Mouse (Mus musculus): ENCODE measurements around the gene Olfr155. TPM values are rescaled to one million over a fixed set of nuclear protein-coding genes. Genes with fewer than 3 reads are reported as not detected.

Olfr155 gene
- total RNA-seq, 2 experiments from 2014 or later, result not detected

- DNase-seq (ENCODE audit: low spot score in 2 of 2), result no peak
- intact Hi-C loops (cut with DNase I), result no loop called here
These were observed 26.9 kb downstream of the Olfr155 start for GRCm38 (mm10) chr4:43878121-43878776.

- intact Hi-C loops (cut with DNase I), result no loop called here
- no peak for DNase-seq (ENCODE audit: low spot score in 2 of 2)
These were observed 28.2 kb downstream of the Olfr155 start for GRCm38 (mm10) chr4:43879566-43879965.

- DNase-seq (ENCODE audit: low spot score in 2 of 2), result no peak
- intact Hi-C loops (cut with DNase I), result no loop called here
These were observed 32.8 kb downstream of the Olfr155 start for GRCm38 (mm10) chr4:43884196-43884595.

- intact Hi-C loops (cut with DNase I), result no loop called here
- no peak for DNase-seq (ENCODE audit: low spot score in 2 of 2)
These were observed 39.9 kb downstream of the Olfr155 start for GRCm38 (mm10) chr4:43891247-43891646.

- intact Hi-C loops (cut with DNase I), result no loop called here
These were observed 45.8 kb downstream of the Olfr155 start for GRCm38 (mm10) chr4:43897209-43897608.

GRCm38 (mm10) chr4:43899197-43899596 lies 47.8 kb downstream of the Olfr155 start:
- DNase-seq (ENCODE audit: low spot score in 2 of 2), result no peak
- intact Hi-C loops (cut with DNase I), result no loop called here

More at GRCm38 (mm10) chr4:43897209-43897608, 45.8 kb downstream of the Olfr155 start:
- no peak for DNase-seq (ENCODE audit: low spot score in 2 of 2)

- DNase-seq (ENCODE audit: low spot score in 2 of 2), result no peak
- intact Hi-C loops (cut with DNase I), result no loop called here
These were observed 52.3 kb downstream of the Olfr155 start for GRCm38 (mm10) chr4:43903690-43904089.

- intact Hi-C loops (cut with DNase I), result loop anchor here (2.0 kb wide), 1 partner anchor 76 kb away; the partner anchor contains the start of gene Ccin
- peak; percentile 62 to 68 for DNase-seq (ENCODE audit: low spot score in 2 of 2)
These were observed 55.1 kb downstream of the Olfr155 start for GRCm38 (mm10) chr4:43906443-43906842.

Other genes starting within 250 kb of the Olfr155 start
- 10 to 100 TPM; 38.5 to 43.3 TPM for gene Npr2, start 219.6 kb upstream of the Olfr155 start, total RNA-seq (2021)
- gene Spag8, start 198.0 kb upstream of the Olfr155 start, total RNA-seq (2021), result under 1 TPM; 0.68 to 0.75 TPM
- gene Hint2, start 195.1 kb upstream of the Olfr155 start, total RNA-seq (2021), result 10 to 100 TPM; 32.7 to 36.7 TPM
- 10 to 100 TPM; 66.6 to 75.5 TPM for gene Tmem8b, start 182.6 kb upstream of the Olfr155 start, total RNA-seq (2021)
- 1 to 10 TPM; 1.3 to 1.8 TPM for gene Fam221b, start 182.4 kb upstream of the Olfr155 start, total RNA-seq (2021)
- gene Olfr70, start 150.8 kb upstream of the Olfr155 start, total RNA-seq (2021), result not detected
- gene Olfr71, start 141.3 kb upstream of the Olfr155 start, total RNA-seq (2021), result not detected
- under 1 TPM; 0.64 to 0.68 TPM for gene Hrct1, start 124.4 kb upstream of the Olfr155 start, total RNA-seq (2021)
- under 1 TPM; 0.48 to 0.53 TPM for gene Spaar, start 121.5 kb upstream of the Olfr155 start, total RNA-seq (2021)
- not detected for gene Olfr159, start 80.6 kb upstream of the Olfr155 start, total RNA-seq (2021)
- gene Olfr156, start 27.7 kb upstream of the Olfr155 start, total RNA-seq (2021), result not detected
- not detected for gene Olfr157, start 11.4 kb upstream of the Olfr155 start, total RNA-seq (2021)
- 1 to 10 TPM; 5.6 to 7.3 TPM for gene Reck, start 24.0 kb downstream of the Olfr155 start, total RNA-seq (2021)
- 1 to 10 TPM; 1.7 to 2.0 TPM for gene Glipr2, start 105.8 kb downstream of the Olfr155 start, total RNA-seq (2021)
- not detected for gene Ccin, start 131.9 kb downstream of the Olfr155 start, total RNA-seq (2021)
- 100 to 1,000 TPM; 300 to 308 TPM for gene Clta, start 152.9 kb downstream of the Olfr155 start, total RNA-seq (2021)
- gene Gne, start 232.6 kb downstream of the Olfr155 start, total RNA-seq (2021), result 10 to 100 TPM; 38.2 to 49.6 TPM

All from left cerebral cortex, postnatal 14 days (tissue).